Mouse (Mus musculus) frontal cortex, adult 2 months (tissue): ENCODE results near the gene Mapkapk5. TPM values are rescaled to one million over a fixed set of nuclear protein-coding genes. Genes with fewer than 3 reads are reported as not detected.
"Not testable (repeated sequence)": the region's sequence is repeated elsewhere in the genome, so short reads cannot be mapped to it uniquely, and the experiment has no call there.

Experiments
- DNase-seq, 2 experiments: peaks; one replicate each; pipeline ENCODE4 v3.0.0; 2022; ENCODE audit warnings: low spot score in 1 of 2; ENCODE audit errors: extremely low spot score in 1 of 2
- polyA plus RNA-seq: library from polyadenylated mRNA; depleted of rRNA; stranded (reverse); fragments of >200 nt; gene quantifications from 2 replicates; pipeline ENCODE4 v1.2.3, GENCODE M21; 2012

Mapkapk5 gene
- polyA plus RNA-seq, 1 experiment = 107 TPM

DNA sequence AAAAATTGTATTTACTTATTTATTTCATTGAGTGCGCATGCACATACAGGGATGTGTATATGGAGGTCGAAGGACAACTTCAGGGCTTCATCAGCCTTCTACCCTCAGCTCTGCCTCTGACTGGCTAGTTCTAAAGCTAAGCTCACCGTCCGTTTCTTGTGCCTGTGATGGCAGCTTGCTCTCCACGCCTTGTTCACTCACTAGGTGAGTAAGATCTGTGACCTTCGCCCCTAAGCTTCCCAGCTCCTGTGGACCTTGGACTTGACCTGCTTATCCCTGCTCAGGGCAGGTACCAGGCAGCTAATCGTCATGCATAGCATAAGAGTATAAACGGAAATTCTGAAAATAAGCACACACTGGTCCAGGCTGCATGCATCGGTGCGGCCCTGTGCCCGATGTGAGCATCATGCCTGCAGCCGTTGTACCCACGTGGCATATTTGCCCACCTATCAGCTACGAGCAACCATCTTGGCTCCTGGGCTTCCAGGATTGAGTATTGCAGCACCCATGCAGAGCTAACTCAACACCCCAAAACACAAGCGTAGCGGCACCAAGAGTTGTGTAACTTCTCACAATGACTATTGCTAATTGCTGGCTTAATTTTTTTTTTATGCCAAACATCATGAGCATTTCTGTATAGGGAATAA is 20.5 kb upstream of the Mapkapk5 start:
- DNase-seq = no peak

GRCm38 (mm10) chr5:121564468-121564895 is 18.8 kb upstream of the Mapkapk5 start:
- peak; percentile 44 to 92 for DNase-seq

DNA sequence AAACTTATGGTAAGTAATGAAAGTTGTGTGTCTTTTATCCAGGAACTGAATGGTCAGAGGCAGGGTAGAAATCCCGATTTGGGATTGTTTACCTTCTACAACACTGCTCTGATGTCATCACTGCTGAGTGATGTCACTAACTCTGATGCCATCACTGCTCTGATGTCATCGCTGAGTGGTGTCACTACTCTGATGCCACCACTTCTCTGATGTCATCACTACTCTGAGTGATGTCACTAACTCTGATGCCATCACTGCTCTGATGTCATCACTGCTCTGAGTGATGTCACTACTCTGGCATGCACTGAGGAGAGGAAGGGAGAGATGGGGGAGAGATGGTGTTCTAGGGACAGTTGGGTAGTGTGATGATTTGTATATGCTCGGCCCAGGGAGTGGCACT is 16.7 kb upstream of the Mapkapk5 start:
- DNase-seq = no peak

GRCm38 (mm10) chr5:121549196-121549595 is 3.5 kb upstream of the Mapkapk5 start:
- no peak for DNase-seq

DNA sequence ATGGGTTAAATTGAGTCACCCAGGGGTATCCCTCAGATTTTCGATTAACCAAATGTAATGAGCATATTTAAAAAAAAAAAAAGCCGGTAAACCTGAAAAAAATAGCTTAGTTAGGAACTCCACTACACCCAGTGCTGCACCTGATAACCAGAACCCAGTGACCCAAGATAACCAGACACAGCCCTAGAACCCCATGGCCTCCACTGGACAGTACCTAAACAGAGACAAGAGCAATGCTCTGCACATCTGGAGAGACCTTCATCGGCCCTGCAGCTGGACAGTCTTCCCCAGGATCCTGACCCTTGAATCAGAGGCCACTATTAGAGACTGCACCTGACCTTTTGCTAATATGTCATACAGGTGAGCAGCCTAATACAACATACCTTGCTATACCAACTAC is 1.4 kb upstream of the Mapkapk5 start:
- DNase-seq = no peak

DNA sequence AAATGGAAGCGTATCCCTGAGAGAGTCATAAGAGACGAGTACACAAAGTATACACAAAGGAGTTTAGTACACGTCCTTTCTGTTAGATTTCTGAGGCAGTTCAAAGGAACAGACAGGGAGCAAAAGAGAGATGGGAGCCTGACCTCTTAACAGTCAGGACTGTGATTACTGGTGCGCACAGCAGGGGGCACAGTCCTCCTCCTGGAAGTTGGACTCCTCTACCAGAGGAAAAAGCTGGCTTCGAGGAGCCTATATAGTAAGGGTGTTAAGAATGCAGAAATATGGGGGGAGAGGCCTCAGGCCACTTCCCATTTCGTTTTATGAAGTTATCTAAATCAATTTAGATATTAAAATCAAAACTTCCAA is 808 bp upstream of the Mapkapk5 start:
- peak in 1 of 2 experiments; percentile 65 for DNase-seq

GRCm38 (mm10) chr5:121544910-121545792 is 554 bp downstream of the Mapkapk5 start, which contains the start of the genes Adam1a and Gm42878:
Adam1a (minus strand) TSS chr5:121545482.
Gm42878 (minus strand) TSS chr5:121545482.
- DNase-seq = no peak

DNA sequence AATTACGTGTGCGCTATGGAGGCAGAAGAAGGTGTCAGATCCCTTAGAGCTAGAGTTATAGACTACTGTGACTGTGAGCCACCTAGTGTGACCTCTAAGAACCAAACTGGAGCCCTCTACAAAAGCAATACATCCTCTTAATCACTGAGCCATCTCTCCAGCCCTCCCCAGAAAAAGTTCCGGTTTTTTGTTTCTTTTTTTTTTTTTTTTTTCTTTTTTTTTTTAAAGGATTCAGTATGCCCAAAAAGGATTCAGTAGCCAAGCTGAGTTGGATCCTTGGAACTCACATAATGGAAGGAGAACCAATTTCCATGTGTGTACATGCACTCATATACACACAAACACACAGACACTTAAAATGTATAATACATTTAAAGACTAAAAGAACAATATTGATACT is 2.3 kb downstream of the Mapkapk5 start:
- DNase-seq = no peak

DNA sequence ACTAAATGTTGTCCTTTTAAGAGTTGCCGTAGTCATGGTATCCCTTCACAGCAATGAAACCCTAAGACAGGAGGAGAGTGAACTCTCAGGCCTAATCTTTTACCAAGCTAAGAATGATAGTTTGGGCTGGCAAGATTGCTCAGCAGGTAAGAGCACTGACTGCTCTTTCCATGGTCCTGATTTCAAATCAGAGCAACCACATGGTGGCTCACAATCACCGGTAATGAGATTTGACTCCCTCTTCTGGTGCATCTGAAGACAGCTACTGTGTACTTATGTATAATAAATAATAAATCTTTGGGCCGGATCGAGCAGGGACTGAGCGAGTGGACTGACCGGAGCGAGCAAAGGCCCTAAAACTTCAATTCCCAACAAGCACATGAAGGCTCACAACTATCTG is 4.5 kb downstream of the Mapkapk5 start:
- no peak for DNase-seq

- no peak for DNase-seq
Measured at GRCm38 (mm10) chr5:121540066-121540465, 5.6 kb downstream of the Mapkapk5 start.

DNA sequence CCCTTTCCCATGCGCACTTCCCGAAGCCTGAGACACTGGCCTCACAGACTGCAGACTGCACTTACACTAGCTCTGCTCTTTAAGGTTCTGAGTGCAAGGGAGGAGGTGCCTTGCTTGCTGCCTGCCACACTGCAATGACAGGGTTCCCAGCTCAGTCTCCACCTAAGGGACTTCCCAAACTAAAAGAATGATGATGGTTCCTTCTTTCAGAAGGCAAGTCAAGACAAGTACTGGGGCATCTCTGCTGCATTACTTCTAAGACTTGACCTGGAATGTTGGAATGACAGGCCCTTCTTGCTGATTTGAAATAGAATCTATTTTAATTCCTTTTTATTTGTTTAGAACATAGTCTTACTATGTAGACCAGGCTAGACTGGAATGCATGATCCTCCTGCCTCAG is 8.1 kb downstream of the Mapkapk5 start:
- no peak for DNase-seq

- no peak for DNase-seq
Measured at GRCm38 (mm10) chr5:121536921-121537555, 8.7 kb downstream of the Mapkapk5 start.

GRCm38 (mm10) chr5:121535116-121535515 is 10.6 kb downstream of the Mapkapk5 start:
- no peak for DNase-seq

- DNase-seq = peak in 1 of 2 experiments; percentile 24
Measured at GRCm38 (mm10) chr5:121534521-121534920, 11.2 kb downstream of the Mapkapk5 start.

GRCm38 (mm10) chr5:121526961-121527360 is 18.7 kb downstream of the Mapkapk5 start:
- no peak for DNase-seq

DNA sequence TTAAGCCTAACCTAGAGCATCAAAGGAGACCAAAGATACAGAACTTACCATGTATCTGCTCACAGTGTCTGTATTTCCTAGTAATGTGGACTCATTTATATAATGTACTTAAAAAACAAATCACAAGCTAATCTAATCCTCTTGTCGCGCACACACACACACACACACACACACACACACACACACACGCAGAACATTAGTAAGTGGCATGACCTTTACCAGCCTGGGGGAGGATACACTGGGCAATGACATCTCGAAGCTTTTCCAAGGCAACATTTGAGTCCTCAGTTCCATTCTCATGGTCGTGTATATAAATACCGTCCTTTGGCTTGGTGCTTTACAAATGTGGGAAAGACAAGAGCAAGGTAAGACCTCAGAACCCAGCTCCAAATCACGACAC is 19.2 kb downstream of the Mapkapk5 start:
- DNase-seq = no peak

GRCm38 (mm10) chr5:121525774-121526450 is 19.8 kb downstream of the Mapkapk5 start:
- DNase-seq = no peak

GRCm38 (mm10) chr5:121519758-121520157 is 25.9 kb downstream of the Mapkapk5 start:
- not testable (repeated sequence) for DNase-seq

DNA sequence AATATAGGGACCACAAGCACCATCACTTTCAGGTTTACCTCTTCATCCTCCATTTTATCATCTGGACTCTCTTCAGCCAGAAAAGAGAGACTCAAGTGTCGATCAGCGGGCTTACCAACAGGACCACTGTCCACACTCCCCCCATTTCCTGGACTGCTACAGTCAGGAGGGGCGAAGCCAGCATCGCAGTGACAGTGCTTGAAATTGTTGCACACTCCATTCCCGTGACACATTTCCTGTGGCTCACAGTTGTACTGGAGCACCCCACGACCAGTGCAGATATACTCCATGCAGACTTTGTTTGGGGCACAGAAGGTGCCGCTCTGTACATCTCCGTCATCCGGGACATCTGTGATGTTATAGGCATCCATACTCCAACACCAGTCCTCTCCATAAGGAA is 26.7 kb downstream of the Mapkapk5 start:
- DNase-seq = no peak

DNA sequence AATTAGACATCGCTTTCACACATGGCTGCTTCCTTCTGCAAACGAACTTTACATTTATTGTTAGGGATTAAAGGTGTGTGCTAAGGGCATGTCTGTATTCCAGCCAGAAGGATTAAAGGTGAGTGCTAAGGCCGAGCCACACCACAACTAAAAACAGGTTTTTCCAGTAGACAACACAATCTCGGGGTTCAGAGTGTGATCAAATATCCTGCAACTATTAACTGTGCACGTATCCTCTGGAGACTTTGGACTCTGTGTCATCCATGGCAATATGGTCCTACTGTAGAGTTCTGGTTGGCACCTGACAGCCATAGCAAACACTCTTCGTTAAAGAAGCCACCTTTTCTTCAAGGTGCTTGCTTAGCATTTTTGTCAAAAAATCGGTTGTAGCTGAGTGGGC is 35.7 kb downstream of the Mapkapk5 start:
- no peak for DNase-seq

DNA sequence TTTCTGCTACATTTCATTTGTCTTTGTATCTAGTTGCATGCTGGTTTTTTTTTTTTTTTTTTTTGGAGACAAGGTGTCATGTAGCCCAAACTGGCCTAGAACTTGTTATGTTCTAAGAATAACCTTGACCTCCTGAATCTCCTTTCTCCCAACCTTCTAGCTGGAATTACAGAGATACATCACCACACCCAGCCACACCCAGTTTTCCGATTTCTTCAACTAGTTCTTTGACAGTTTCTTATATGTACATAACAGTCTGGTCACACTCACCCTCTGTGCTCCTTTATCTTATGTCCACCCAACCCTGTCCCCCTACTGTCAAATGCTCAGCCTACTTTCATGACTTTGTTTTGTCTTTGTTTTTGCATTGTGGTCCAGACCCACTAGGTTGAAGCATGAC is 38.9 kb downstream of the Mapkapk5 start:
- DNase-seq = no peak
